Mouse (Mus musculus) megakaryocyte-erythroid progenitor cell, adult 5-6 weeks (primary cell): Measurements from ENCODE around the gene 5031439G07Rik. TPM values are rescaled to one million over a fixed set of nuclear protein-coding genes. Genes with fewer than 3 reads are reported as not detected.
A peak's percentile ranks its signal among the peaks of the same experiment; 100 is the strongest.

Experiments used
- ATAC-seq: replicated peaks from 2 replicates; pipeline ENCODE4 v1.8.0; 2016; ENCODE audit warnings: mild to moderate bottlenecking, inconsistent platforms; ENCODE audit not compliant: severe bottlenecking, poor library complexity, low FRiP score, low TSS enrichment
- total RNA-seq, 2 experiments: library from RNA; stranded (forward) in 1 of 2; stranded (reverse) in 1 of 2; fragments of 200-1000, 215-1000 nt in 1 of 2; fragments of >200 nt in 1 of 2; fragmentation: Nextera tagmentation in 1 of 2; gene quantifications; 2 replicates each; pipeline ENCODE4 v1.2.3; 2014 to 2017

The 5031439G07Rik gene
- total RNA-seq, 2 experiments from 2014 or later, result 3.5 to 4.0 TPM

- ATAC-seq, result no peak
Measured at GRCm38 (mm10) chr15:84962518-84962917, 25.8 kb downstream of the 5031439G07Rik start.

- no peak for ATAC-seq
Measured at GRCm38 (mm10) chr15:84960692-84961091, 27.7 kb downstream of the 5031439G07Rik start.

GRCm38 (mm10) chr15:84959891-84960290 is 28.5 kb downstream of the 5031439G07Rik start:
- ATAC-seq, result no peak

GRCm38 (mm10) chr15:84958331-84958730 is 30.0 kb downstream of the 5031439G07Rik start:
- ATAC-seq, result no peak

- ATAC-seq, result no peak
Measured at GRCm38 (mm10) chr15:84957851-84958250, 30.5 kb downstream of the 5031439G07Rik start.

- no peak for ATAC-seq
Measured at GRCm38 (mm10) chr15:84953259-84953658, 35.1 kb downstream of the 5031439G07Rik start.

GRCm38 (mm10) chr15:84950053-84950452 is 38.3 kb downstream of the 5031439G07Rik start:
- ATAC-seq, result no peak

- no peak for ATAC-seq
Measured at GRCm38 (mm10) chr15:84948990-84949389, 39.4 kb downstream of the 5031439G07Rik start.

- no peak for ATAC-seq
Measured at GRCm38 (mm10) chr15:84944319-84944718, 44.0 kb downstream of the 5031439G07Rik start.

- ATAC-seq, result no peak
Measured at GRCm38 (mm10) chr15:84942647-84943285, 45.6 kb downstream of the 5031439G07Rik start.

- no peak for ATAC-seq
Measured at GRCm38 (mm10) chr15:84940102-84940501, 48.2 kb downstream of the 5031439G07Rik start.

- no peak for ATAC-seq
Measured at GRCm38 (mm10) chr15:84934901-84935300, 53.5 kb downstream of the 5031439G07Rik start.

- 0 out of 2 replicates have a peak, but pooled peaks have one; percentile 18 for ATAC-seq
Measured at GRCm38 (mm10) chr15:84932351-84932750, 56.0 kb downstream of the 5031439G07Rik start.

GRCm38 (mm10) chr15:84925495-84926018 is 62.8 kb downstream of the 5031439G07Rik start:
- no peak for ATAC-seq

- ATAC-seq, result no peak
Measured at GRCm38 (mm10) chr15:84924781-84925315, 63.5 kb downstream of the 5031439G07Rik start.

GRCm38 (mm10) chr15:84923508-84924181 is 64.7 kb downstream of the 5031439G07Rik start:
- no peak for ATAC-seq

GRCm38 (mm10) chr15:84922884-84923507 is 65.4 kb downstream of the 5031439G07Rik start, which contains the start of gene Nup50:
Gene Nup50, plus strand, starts transcription at chr15:84923411.
- peak; percentile 89 for ATAC-seq

GRCm38 (mm10) chr15:84919938-84920337 is 68.4 kb downstream of the 5031439G07Rik start, which contains the start of gene Gm29666:
Gene Gm29666, minus strand, starts transcription at chr15:84920038.
- ATAC-seq, result no peak

GRCm38 (mm10) chr15:84913201-84913600 is 75.2 kb downstream of the 5031439G07Rik start:
- no peak for ATAC-seq

- no peak for ATAC-seq
Measured at GRCm38 (mm10) chr15:84903843-84904385, 84.4 kb downstream of the 5031439G07Rik start.
